Mouse (Mus musculus) effector memory CD4-positive, alpha-beta T cell, adult 7 months (primary cell): ENCODE measurements around the gene Dusp9. TPM values are rescaled to one million over a fixed set of nuclear protein-coding genes. Genes with fewer than 3 reads are reported as not detected.

ENCODE experiments used
- polyA plus RNA-seq: library from polyadenylated mRNA; unstranded; fragments of 100-300 nt; shearing (Covaris generic); gene quantifications from one replicate; pipeline ENCODE4 v1.2.1, GENCODE M21; 2017

Dusp9 gene
- not detected for polyA plus RNA-seq

DNA sequence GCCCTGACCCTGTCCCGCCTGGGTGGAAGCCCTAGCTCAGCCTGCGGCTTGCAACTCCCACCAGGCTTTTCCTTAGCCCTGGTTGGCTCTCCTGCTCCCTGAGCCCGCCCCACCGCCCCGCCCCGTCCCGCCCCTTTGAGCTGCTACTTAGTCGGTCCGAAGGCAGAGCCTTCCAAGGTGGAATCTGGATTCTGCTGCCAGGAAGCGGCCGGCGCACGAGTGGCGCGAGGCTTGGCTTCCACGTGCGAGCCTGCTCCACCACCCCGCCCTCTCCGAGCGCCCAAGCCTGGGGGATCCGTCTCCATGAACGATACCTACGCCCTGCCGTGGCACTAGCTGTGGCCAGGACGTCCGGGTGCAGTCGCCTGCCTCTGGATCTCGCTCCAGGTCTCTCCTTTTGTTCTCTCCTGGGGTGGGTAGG is at the start of gene Dusp9:
Gene Dusp9, plus strand, starts transcription at position 165 of the 421 bp plus-strand sequence.

DNA sequence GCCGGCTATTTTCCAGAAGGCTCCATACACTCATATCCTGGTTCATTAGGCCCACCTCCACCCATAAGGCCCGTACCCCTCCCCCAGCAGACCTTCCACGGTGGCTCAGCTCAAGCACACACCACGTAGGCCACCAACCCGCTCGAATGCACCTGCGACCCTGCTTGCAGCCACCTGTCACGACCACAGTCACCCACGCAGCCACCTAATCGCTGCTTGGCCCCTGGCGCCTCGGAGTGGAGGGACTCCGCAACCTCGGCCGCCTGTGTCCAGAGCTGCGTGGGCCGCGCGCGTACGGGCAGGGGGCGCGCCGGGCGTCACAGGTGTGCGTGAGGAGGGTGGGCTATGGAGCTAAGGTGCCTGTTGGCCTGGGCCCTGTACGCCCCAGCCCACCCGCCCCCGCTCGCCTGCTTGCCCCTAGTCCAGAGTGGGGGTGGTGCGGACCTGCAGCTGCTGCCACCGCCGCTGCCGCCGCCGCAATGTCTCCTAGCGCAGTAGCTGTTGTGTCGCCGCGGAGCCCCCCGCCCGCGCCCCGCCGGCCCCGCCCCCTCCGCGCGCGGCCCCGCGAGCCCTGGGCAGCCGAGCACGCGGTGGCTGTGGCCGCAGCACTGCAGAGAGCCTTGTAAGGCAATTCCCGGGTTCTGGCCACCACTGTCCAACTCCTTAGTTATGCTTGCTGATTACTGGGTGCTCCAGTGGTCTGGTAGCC is 20.5 kb downstream of the Dusp9 start, which contains the start of gene Pnck:
Gene Pnck, minus strand, starts transcription at position 543 of the 709 bp plus-strand sequence.

DNA sequence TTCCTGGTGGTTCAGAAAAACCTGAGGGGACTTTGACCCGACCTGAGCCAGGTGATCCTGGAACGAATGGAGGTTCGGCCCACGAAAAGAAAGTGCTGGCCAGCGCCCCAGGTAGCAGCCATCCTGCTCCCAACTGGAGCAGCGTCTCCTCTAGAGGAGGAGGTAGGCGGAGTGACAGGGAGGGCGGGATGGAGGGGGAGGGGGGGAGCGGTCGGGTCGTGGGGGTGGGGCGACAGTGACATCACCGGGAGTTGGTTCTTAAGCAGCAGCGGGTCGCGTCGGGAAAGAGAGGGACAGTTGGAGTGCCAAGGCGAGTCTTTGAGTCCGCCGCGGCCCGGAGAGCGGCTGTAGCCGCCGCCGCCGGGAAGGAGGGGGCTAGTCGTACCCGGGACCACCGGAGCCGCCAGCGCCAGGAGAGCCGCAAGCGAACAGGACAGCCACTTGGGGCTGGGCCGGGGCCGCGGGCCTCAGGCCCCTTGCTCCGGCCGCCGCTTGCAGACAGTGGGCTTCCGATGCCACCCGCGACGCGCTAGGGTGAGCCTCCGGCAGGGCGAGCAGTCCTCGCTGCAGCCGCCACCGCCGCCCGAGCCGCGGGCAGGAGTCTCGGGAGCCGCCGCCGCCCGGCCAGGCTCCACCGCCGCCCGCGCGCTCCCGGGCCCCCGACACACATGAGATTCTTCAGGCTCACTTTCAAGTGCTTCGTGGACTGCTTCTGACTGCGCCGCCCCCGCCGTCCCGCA is 33.8 kb downstream of the Dusp9 start, which contains the start of gene Slc6a8:
Gene Slc6a8, plus strand, starts transcription at position 272 of the 740 bp plus-strand sequence.

Other genes starting within 250 kb of the Dusp9 start
- not detected for gene Gm18336, start 240.7 kb upstream of the Dusp9 start, polyA plus RNA-seq
- gene Zfp92, start 228.3 kb upstream of the Dusp9 start, polyA plus RNA-seq = not detected
- not detected for gene Trex2, start 204.1 kb upstream of the Dusp9 start, polyA plus RNA-seq
- 35.1 TPM for gene Haus7, start 180.4 kb upstream of the Dusp9 start, polyA plus RNA-seq
- gene Bgn, start 155.8 kb upstream of the Dusp9 start, polyA plus RNA-seq = not detected
- not detected for gene Atp2b3, start 136.3 kb upstream of the Dusp9 start, polyA plus RNA-seq
- 2.1 TPM for gene Pnck, start 20.7 kb downstream of the Dusp9 start, polyA plus RNA-seq
- gene Slc6a8, start 33.7 kb downstream of the Dusp9 start, polyA plus RNA-seq = not detected
- gene Bcap31, start 76.8 kb downstream of the Dusp9 start, polyA plus RNA-seq = 197 TPM
- 15.5 TPM for gene Abcd1, start 77.2 kb downstream of the Dusp9 start, polyA plus RNA-seq
- gene Plxnb3, start 117.7 kb downstream of the Dusp9 start, polyA plus RNA-seq = 0.21 TPM
- gene Srpk3, start 135.0 kb downstream of the Dusp9 start, polyA plus RNA-seq = 0.68 TPM
- gene Idh3g, start 147.5 kb downstream of the Dusp9 start, polyA plus RNA-seq = 168 TPM
- gene Ssr4, start 147.6 kb downstream of the Dusp9 start, polyA plus RNA-seq = 217 TPM
- 0.10 TPM for gene Pdzd4, start 185.6 kb downstream of the Dusp9 start, polyA plus RNA-seq